Mouse (Mus musculus): ENCODE data around the gene Olfr460.
A peak's percentile ranks its signal among the peaks of the same experiment; 100 is the strongest.
"Not testable (repeated sequence)": the region's sequence is repeated elsewhere in the genome, so short reads cannot be mapped to it uniquely, and the experiment has no call there.

The Olfr460 gene

DNA sequence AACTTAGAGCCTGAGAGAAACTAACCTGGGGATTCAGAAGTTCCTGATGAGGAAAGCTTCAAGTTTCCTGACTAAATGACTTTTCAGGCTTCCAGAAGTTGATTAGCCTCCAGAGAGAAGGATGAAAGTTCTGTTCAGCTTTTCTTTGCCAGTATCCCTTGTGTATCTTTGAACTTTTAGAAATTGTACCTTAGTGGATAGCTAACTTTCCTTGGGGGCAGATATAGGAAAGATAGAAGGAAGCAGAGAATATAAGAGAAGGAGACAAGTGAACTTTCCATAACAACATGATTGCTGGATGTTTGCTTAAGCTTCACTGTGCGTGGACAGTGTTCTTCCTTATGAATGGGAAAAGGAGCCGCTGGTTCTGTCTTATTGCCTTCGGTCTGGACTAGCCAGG, at the start of gene Olfr460:
Olfr460 (plus strand) TSS at position 301 of the 400 bp plus-strand sequence.
- DNase-seq (ENCODE audit: low read depth, low spot score): no peak

DNA sequence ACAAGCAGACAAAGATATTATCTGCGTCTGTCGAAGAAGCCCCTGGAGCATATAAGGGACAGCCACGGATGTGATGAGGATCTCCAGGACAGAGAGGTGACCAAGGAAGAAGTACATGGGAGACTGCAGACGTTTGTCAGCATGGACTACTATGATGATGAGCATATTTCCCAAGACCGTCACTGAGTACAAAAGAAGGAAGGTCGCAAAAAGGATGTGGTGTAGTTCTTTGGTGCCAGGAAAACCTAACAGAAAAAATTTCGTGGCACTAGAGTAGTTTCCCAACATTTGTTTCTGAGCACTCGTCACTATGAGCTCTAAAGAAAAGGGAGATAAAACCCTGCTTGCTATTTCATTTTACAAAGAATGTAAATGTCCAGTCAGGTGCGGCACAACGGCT, 24.6 kb upstream of the Olfr460 start:
- DNase-seq (ENCODE audit: low read depth, low spot score): no peak

DNA sequence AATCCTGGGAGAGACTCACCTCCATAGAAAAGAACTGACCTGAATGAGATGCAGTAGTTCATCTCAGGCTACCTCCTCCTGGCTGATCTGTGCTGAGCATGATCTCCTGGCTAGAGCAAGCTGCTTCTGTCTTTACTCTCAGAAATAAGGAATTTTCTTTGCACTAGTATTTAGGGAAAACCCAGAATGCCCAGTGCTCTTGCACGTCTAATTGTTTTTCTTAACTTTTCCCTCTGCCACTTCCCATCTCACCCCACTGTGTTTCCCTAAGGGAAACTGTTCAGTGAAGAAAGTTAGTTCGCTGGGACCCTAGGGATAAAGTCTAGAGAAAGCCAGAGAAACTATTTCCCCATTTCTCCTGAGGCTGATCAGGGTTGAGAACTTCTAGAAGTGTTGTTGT, 14.3 kb upstream of the Olfr460 start, which contains the start of gene Olfr461:
Olfr461 (minus strand) TSS at position 101 of the 400 bp plus-strand sequence.
- DNase-seq (ENCODE audit: low read depth, low spot score): no peak

DNA sequence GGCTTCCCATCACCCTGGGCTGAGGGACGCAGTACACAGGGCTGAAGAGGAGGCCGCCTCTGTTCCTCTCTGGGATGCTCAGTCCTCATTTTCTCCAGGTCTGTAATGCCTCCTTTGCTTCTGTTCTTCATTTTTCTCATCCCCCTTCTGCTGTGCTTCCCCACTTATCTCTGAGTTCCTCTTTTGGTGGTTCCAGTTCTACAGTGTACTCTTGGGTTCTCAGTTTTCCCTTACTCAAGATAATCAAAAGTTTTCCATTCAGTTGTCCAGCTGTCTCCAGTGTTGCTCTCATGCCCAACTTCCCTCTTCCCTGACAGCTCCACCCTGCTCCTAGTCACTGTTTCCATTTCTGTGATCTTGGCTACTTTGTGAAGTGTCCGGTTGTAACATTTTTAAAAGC, 4.3 kb downstream of the Olfr460 start:
- no peak for DNase-seq (ENCODE audit: low read depth, low spot score)

DNA sequence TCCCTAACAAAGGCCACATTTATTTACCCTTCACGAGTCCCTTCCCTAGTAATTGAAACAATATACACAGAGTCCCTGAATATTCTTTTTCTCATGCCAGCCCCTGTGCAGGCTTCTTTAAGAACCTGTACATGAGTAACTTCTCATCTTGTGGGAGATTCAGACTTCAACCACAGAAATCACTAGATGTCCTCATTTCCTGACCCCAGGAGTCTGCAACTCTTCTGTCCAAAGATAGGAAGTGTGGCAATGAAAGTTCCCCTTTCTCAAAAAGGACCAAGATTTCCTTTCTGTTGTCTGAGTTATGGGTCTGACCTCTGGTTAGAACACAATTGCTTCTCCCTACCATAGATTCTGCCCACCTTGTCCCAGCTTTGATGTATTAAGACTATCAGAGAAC, 7.0 kb downstream of the Olfr460 start:
- DNase-seq (ENCODE audit: low read depth, low spot score): no peak

DNA sequence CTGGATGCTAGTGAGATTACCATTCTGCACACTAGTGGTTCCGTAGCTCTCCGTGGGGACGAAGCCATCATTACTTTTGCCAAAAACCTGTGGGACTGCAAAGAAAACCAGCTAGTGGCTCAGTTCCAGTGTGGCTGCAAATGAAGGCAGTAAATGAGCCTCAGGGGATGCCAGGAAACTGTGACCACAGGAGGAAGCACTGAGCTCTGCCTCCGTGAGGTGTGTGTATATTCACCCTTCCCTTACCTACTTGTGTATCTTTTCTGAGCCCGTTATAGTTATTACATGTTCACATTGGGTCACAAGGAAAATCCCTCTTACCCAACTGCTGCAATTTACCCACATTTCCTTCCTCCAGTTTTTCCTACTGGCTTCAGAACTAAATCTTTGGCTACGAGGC, 15.0 kb downstream of the Olfr460 start:
- no peak for DNase-seq (ENCODE audit: low read depth, low spot score)

DNA sequence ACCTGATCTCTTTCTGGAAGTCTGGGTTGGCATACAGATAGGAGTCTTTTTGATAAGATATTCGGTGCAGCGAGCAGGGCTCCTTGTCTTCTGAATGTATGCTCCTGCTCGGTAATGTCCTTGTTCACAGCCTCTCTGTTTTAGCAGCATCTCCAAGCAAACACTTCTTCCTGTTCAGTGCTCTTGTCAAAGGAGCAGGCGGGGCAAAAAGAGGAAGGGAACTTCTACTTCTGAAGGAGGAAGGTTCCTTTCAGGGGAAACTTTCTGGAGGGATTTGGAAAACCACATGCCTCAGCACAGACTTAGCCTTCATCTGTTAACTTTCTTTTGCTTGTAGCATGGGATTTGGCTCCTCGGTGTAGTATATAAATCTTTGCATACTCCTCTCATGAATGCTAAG, 16.4 kb downstream of the Olfr460 start, which contains the start of gene Clec5a:
Clec5a (minus strand) TSS at position 177 of the 400 bp plus-strand sequence.
- no peak for DNase-seq (ENCODE audit: low read depth, low spot score)

DNA sequence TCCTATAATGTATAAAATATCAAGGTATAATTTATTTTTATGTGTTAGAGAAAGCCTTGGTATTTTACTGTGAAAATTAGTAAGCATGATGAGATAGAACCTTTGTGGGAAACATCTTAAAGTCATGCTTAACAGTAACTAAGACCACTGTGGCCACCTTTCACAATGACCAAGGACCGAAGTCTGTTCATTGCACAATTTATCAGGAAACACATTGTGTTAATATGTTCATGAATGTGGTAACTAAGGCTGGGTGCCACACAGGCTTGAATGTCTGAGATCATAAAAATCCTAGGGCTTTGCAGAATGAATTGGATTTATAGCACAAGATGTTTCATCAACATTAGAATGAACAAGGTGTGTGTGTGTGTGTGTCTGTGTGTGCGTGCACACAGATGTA, 19.1 kb downstream of the Olfr460 start:
- DNase-seq (ENCODE audit: low read depth, low spot score): no peak

DNA sequence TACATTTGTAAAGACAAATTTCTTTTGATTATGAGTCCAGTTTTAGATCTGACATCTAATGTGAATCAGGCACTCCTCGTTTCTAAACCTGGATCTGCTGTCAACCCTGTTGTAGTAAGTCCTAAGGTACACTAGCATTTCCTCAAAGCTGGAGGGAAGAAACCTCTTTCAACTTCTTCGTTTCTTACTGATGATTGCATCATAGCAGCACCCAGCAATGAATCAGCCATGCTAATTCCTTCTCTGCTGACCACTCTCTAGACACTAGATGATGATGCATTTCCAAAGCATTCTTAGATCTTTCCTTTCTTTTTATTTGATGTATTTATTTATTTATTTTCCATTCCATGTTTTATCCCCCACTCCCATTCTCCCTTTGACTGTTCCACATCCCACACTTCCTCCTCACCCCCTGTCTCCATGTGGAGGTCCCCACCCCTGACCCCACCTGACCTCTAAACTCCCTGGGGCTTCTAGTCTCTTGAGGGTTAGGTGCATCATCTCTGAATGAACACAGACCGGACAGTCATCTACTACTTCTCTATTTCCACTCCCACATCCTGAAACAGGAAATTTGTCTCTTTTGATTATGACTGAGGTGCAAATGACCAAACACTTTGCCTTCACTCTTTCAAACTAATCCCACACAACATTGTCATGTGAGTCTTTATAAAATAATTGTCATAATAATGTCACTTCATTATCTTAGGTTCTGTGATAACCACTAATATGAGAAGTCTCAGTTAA, 25.7 kb downstream of the Olfr460 start:
- peak; percentile 69 for DNase-seq (ENCODE audit: low read depth, low spot score)

DNA sequence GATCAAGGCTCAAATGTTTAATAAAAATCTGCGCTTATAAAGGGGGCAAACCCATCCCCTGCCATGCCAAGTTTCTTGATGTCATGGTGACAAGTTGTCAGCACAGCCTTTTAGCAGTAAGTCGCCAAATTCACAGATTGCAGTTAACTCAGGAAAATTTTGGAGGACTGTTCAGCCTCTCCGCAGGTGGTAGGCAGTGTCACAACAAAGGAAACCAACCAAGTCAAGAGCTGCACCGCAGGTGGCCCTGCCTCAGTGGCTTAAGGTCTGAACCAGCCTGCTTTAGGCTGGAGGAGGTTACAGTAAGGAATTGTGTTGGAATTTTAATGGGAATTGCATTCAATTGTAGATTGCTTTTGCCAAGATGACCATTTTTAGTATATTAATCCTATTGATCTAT, 29.3 kb downstream of the Olfr460 start:
- DNase-seq (ENCODE audit: low read depth, low spot score): not testable (repeated sequence)

DNA sequence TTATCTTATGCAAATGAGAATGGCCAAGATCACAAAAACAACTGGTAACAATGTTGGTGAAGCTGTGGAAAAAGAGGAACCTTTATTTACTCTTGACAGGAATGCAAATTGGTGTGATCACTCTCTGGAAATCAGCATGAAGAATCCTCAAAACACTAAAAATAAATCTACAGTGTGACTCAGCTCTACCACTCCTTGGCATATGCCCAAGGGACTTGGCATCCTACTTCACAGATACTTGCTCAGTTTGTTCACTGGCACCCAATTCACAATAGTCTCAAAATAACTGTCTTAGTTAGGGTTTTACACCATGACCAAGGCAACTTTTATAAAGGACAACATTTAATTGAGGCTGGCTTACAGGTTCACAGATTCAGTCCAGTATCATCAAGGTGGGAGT, 38.1 kb downstream of the Olfr460 start:
- DNase-seq (ENCODE audit: low read depth, low spot score): peak; percentile 72

DNA sequence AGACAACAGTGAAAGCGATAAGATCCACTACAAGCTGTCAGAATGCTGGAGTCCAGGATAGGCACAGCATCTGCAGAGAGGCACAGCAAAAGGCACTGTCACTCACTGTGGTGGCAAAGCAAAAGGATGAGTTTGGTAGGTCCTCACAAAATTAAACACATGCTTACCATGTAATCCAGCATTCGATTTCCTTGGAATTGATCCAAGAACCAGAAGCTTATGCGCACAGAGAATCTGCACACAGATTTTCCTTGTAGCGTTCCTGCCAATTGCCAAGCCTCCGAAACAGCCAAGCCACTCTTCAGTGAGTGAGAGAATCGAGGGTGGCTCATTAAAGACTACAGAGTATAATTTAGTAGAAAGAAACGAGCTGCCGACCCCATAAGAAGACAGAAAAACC, 41.0 kb downstream of the Olfr460 start:
- no peak for DNase-seq (ENCODE audit: low read depth, low spot score)

DNA sequence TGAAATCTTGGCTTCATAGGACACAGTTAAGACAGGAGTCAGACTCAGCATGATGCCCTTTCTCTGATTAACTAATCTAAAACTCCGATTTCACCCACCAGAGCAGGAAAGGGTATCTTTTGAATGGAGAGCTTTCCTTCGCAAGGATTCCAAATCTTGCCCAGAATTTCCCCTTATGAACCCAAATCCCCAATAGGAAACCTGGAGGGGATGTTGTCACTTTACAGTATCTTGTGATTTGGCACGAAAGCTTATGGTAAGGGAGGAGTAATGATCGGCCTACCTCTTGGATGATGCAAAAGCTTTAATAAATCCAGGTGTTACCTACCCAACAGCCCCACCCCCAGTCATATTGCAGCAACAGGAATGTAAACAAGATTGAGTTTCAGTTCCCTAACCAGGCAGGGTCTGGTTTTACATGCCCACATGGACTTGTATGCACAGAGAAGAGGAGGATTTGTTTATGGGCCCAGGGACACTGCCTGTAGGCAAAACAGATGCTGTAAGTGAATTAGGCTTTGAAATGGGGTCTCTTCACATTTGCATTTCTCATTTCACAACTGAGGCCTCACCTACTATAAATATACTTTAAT, 44.1 kb downstream of the Olfr460 start, which contains the start of gene Tas2r138:
Tas2r138 (minus strand) TSS at position 51 of the 593 bp plus-strand sequence.
- DNase-seq (ENCODE audit: low read depth, low spot score): no peak

DNA sequence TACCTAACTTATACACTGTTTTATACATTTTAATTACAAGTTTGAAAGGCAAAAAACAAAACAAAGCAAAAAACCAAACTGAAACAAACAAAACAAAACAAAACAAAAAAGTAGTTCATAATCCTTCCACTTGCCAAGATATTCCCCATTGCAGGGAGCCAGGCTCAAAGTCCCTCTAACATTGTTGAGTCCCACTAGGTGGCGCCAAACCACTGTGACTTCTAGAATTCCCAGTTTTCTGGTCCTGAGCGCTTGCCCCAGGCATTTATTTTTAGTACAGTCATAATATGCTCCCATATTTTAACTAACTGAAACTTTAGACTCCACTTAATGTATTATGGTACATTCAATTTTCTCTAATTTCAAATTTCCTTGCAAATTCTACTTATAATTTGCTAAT, 48.7 kb downstream of the Olfr460 start:
- peak; percentile 88 for DNase-seq (ENCODE audit: low read depth, low spot score)
